Mouse (Mus musculus) stomach, postnatal 0 days (tissue): ENCODE data around the gene Sgk1.

Source experiments
- CTCF ChIP-seq: IDR thresholded peaks from 2 replicates; pipeline ENCODE4 v1.5.1; 2016; ENCODE audit warnings: antibody characterized with exemption, low read depth, mild to moderate bottlenecking, moderate library complexity
- EP300 ChIP-seq: optimal IDR thresholded peaks from 2 replicates; pipeline ENCODE3; 2016; ENCODE audit warnings: antibody characterized with exemption

DNA sequence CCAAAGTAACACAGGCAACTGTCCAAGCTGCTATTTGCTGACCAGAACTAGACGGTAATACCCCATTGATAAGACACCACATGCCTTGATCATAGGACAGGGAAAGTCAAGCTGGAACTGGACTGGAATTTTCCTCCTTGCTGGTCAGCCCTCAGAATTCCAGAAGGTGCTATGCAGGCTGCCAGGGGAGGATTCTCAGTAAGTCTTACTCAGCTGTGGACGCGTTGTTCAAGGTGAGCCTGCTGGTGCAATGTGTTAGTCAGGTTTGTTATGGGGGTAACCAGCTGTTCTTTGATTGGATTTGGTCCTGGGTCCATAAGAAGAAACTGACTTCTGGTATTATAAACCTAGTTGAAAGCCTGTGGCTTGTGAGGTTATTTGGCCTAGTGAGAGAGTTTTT lies 92.8 kb downstream of the Sgk1 start:
- no peak for TF ChIP-seq EP300
- no peak for TF ChIP-seq CTCF
